Mouse (Mus musculus) ovary, postnatal 36 days (tissue): ENCODE results near the gene Zbtb24.

ENCODE experiments used
- DNase-seq: peaks from one replicate; pipeline ENCODE4 v3.0.0; 2022; ENCODE audit warnings: low spot score, mixed read lengths

The Zbtb24 gene

DNA sequence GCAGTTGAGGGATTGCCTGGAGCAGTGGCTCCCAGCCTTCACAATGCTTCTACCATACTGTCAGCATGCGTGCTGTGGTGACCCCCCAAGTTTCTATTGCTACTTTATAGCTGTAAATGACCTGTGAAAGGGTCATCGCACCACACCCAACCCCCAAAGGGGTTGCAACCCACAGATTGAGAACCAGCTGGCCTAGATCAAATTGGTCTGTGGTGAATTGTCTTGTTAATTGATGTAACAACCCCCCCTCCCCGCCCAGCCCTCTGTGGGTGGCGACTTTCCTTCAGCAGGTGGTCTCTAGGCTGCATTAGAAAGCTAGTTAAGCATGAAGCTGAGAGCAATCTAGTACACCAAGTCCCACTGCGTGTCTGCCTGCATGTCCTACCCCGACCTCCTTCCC, 17.1 kb downstream of the Zbtb24 start:
- DNase-seq = no peak

- no peak for DNase-seq
Measured at GRCm38 (mm10) chr10:41470693-41471092, 20.5 kb downstream of the Zbtb24 start.

- no peak for DNase-seq
Measured at GRCm38 (mm10) chr10:41472534-41472933, 22.4 kb downstream of the Zbtb24 start.

DNA sequence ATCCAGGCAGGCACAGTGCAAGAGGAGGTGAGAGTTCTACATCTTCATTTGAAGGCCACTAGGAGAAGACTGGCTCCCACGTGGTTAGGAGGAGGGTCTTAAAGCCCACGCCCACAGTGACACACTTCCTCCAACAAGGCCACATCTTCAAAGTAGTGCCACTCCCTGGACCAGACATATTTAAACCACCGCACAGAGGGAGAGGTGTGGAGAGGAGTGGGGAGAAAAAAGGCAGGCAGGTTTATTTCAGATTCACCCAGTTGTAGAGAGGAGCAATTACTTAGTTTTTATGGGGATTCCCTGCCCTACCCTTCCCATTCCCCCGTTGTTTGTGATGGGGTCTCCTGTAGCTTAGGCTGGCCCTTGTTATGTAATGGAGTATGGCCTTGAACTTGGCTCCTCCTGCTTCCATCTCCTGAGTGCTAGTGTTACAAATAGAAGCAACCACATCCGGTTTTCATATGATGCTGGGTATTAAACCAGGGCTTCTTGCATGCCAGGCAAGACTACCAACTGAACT, 22.8 kb downstream of the Zbtb24 start:
- DNase-seq = no peak

GRCm38 (mm10) chr10:41473782-41474468, 23.7 kb downstream of the Zbtb24 start:
- DNase-seq = no peak

DNA sequence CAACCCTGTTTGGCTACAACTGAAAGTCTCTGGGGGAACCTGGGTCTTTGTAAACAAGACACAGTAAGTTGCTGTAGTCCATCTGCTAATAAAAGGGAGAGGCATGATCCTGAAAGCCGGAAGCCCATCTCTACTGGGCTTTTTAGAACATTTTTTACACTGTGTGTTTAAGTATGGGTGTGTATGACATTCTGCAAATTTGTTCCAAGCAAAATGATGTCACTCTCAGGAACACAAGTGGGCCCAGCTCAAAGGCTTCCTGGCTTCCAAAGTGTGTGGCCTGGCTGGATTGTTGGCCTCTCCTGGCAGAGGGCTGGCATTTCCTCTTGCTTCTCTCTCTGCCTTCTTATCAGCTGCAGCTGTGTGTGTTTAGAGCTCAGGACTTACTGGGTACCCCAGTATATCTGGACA, 24.8 kb downstream of the Zbtb24 start:
- DNase-seq = no peak

GRCm38 (mm10) chr10:41476171-41477017, 26.2 kb downstream of the Zbtb24 start, which contains the start of gene Mical1:
Mical1 (plus strand) TSS chr10:41476314.
- DNase-seq = peak; percentile 65

- DNase-seq = no peak
Measured at GRCm38 (mm10) chr10:41477018-41477277, 26.8 kb downstream of the Zbtb24 start.

DNA sequence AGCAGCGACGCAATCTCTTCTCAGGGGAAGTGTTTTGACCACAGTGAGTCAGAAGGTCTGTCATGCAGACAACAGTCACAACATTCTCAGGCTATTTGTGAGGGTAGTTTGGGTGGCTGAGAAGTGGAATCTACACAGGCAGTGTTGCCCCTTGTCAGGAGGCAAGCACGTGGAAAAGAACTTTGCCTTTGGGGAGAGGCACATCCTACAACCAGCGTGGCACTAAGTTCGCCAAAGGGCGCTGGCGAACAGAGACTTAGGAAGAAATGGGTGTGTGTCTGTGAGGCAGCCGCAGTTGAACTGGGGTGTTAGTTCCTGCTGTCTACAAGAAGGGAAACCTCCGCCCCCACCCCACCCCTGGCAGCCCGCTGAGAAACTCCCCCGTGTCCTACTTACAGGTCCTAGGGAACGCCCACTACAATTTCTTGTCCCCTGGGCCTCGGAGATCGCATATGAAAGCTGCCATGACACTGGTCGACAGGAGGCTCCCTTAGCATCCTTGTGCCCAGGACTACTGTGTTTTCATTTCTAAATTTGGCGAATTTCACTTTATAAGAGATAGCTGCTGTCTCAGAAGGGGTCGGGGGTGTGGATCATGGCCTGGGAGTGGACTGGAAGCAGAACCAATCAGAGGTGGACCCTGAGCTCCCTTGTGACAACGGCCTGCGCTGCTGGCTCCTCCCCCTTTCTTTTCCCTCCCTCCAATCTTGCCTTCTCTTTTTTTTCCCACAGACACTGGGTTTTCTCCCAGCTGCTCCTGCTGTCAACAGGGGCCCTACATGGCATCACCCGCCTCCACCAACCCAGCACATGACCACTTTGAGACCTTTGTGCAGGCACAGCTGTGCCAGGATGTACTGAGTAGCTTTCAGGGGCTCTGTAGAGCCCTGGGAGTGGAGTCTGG, 27.3 kb downstream of the Zbtb24 start:
- DNase-seq = peak; percentile 47

DNA sequence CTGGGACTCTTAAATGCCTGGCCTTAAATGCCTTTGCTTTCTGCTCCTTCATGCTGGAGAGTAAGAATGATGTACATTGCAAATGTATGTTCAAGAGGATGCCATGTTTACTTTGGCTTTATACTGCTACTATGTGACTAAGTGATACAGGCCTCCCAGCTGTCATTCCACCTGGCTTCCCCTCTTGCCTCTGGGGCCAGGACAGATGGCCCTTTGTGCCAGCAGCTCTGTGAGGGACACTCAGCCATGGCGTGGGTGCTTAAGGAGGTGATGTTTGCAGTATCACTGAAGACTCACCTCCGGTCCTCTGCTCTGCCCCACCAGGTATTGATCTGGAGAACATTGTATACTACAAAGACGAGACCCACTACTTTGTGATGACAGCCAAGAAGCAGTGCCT, 29.8 kb downstream of the Zbtb24 start:
- DNase-seq = no peak

DNA sequence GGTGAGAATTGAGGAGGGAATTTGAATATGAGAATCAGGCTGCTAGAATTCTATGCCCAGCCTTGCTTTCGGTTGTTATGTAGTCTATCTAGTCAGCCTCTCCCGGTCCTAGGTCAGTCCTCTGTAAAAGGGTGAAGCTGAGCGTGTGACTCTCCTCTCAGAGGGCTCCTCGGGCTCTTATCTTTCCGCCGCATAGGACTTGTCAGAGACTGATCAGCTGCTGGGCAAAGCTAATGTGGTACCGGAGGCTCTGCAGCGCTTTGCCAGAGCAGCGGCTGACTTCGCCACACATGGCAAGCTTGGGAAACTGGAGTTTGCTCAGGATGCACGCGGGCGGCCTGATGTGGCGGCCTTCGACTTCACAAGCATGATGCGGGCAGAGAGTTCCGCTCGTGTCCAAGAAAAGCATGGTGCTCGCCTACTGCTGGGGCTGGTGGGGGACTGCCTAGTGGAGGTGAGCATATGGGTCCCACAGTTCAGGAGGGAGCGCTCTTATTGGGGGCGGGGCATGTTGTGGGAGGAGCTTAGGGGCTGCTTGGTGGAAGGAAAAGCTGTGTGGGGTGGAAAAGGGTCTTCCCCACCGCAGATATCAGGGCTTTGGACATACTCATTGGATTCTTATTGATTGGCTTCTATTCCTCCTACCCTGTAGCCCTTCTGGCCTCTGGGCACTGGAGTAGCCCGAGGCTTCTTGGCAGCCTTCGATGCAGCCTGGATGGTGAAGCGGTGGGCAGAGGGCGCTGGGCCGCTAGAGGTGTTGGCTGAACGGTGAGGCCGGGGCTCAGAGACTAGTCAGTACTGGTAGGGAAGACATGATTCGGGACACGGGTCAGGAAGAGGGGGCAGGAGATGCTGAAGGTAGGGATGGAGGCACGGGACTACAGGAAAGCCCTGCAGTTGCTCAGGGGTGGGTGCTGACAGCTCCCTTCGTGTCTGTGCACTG, 31.0 kb downstream of the Zbtb24 start:
- DNase-seq = no peak

DNA sequence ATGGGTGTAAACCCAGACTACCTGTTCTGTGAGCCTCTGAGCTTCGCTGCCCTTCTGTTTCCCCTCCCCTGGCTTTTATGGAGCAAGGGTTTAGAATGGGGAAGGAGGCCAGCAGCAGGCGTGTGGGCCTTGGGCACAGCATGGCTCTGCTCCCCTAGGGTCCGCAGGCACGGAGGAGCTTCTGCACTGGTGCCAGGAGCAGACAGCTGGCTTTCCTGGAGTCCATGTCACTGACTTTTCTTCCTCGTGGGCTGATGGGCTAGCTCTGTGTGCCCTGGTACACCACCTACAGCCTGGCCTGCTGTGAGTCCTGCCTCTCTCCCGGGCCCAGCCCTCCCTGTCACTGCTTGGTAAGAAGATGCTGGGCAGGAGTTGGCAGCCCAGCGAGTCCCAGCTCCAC, 32.3 kb downstream of the Zbtb24 start:
- no peak for DNase-seq

DNA sequence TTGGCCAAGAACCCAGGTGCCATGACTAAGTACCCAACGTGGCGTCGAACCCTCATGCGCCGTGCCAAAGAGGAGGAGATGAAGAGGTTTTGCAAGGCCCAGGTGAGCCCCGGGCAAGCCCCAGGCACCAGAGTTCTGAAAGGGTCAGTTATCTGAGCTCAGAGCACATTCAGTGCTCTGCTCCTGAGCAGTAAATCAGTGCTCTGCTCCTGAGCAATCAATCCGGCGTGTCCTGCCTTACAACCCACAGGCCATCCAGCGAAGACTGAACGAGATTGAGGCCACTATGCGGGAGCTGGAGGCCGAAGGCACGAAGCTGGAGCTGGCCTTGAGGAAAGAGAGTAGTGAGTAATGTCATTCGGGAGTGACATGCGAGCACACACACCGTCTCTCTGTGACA, 35.6 kb downstream of the Zbtb24 start:
- no peak for DNase-seq

DNA sequence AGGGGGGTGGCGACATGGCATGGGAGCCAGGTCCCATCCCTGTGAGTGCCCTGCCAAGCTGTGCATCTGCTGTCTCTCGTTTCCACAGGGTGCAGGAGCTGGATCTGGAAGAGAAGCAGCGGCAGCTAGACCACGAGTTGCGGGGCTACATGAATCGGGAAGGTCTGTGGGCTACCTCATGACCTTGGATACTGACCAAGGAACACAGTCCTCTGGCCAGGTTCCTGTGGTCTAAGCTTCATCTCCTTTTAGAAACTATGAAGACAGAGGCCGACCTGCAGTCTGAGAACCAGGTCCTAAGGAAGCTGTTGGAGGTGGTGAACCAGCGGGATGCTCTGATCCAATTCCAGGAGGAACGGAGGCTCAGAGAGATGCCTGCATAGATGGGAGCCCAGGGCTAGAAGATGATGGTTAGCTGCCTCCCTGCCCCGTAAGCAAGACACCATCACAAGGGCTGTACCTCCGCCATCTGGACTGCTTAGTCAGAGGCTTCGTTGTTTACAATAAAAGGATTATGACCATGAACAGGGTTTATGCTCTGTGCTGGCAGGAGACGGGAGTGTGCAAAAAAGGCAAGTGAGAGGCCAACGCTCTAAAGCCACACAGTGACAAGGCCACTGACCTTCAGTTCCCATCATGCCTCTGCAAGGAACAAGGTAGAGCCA, 36.5 kb downstream of the Zbtb24 start:
- no peak for DNase-seq

GRCm38 (mm10) chr10:41488877-41489276, 38.7 kb downstream of the Zbtb24 start:
- no peak for DNase-seq

GRCm38 (mm10) chr10:41489294-41489693, 39.1 kb downstream of the Zbtb24 start:
- no peak for DNase-seq

GRCm38 (mm10) chr10:41489708-41490517, 39.7 kb downstream of the Zbtb24 start, which contains the start of the genes Smpd2 and Ppil6:
Smpd2 (minus strand) TSS chr10:41490369.
Ppil6 (plus strand) TSS chr10:41490439.
- DNase-seq = peak; percentile 96

DNA sequence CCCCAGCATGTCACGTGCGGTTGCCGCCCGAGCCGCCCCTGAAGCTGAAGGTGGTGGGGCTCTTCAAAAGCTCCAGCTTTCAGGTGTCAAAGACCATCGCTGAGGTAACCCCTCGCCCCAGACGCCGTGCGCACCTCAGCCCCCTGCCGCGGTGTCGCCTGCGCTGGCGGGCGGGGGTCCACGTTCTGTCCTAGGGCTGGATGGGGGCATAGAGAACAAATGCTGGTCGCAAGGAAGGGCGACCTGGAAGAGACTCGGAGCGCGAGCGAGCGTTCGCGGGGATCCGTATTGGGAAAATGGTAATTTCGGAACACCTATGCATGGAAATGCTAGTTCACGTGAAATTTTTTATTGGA, 40.3 kb downstream of the Zbtb24 start:
- DNase-seq = no peak

- no peak for DNase-seq
Measured at GRCm38 (mm10) chr10:41491111-41491510, 40.9 kb downstream of the Zbtb24 start.

- no peak for DNase-seq
Measured at GRCm38 (mm10) chr10:41500941-41501340, 50.8 kb downstream of the Zbtb24 start.
